Mouse (Mus musculus) liver, adult 2 months (tissue): Measurements from ENCODE around the gene Hic1.

Source experiments
- CTCF ChIP-seq: fragments of 200-500 bp; IDR thresholded peaks from 2 replicates; pipeline ENCODE4 v1.5.1; 2011; ENCODE audit warnings: low read depth, low read length, control low read depth
- POLR2A ChIP-seq: fragments of 200-500 bp; IDR thresholded peaks from 2 replicates; pipeline ENCODE4 v1.6.1; 2011; ENCODE audit warnings: low read length, control low read depth; ENCODE audit not compliant: insufficient read depth; ENCODE audit errors: extremely low read depth

DNA sequence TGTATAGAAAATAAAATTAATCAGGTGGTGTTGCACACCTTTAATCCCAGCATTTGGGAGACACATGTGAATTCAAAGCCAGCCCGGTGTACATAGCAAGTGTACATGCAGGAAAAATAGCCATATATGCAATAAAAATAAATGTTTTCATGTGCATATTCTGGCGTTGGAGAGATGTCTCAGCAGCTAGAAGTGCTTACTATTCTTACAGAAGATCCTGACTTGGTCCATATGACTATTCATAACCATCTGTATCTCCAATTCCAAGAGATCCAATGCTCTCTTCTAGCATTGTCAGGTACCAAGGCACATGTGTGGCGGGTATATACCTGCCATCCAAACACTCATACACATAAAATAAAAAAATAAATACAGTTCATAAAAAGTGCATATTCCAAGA lies 42.9 kb downstream of the Hic1 start:
- TF ChIP-seq CTCF: no peak
- TF ChIP-seq POLR2A: no peak
